Mouse (Mus musculus): ENCODE data around the gene Tlx2. TPM values are rescaled to one million over a fixed set of nuclear protein-coding genes. Genes with fewer than 3 reads are reported as not detected.

The Tlx2 gene
- polyA plus RNA-seq, 1 experiment = not detected

GRCm38 (mm10) chr6:83074979-83075378 lies 4.9 kb upstream of the Tlx2 start:
- Histone ChIP-seq H3K4me1 (ENCODE audit: control insufficient read depth, insufficient read depth, low read length) (peaks cover 2% of the 10 kb centered on the region; the same call in 1 of the 2 replicates), H3K27me3 (ENCODE audit: control insufficient read depth, insufficient read depth, low read length) (peaks cover 7% of the 10 kb centered on the region; the same call in 1 of the 2 replicates), H3K27ac (ENCODE audit: insufficient read depth, low read length) (no peak overlapping the region), H3K4me3 (replicated peaks; ENCODE audit: insufficient read depth, low read depth, low read length) (no peak overlapping the region)
- no peak for DNase-seq
- TF ChIP-seq CTCF (IDR thresholded peaks at IDR 0.05; ENCODE audit: borderline replicate concordance, insufficient read depth, low read depth, low read length) (no peak), POLR2A (IDR thresholded peaks at IDR 0.05; ENCODE audit: borderline replicate concordance, insufficient read depth, low read length) (no peak)
- 19% methylated on average over 2 of the region's 2 CpGs for WGBS

GRCm38 (mm10) chr6:83071220-83071619 lies 1.1 kb upstream of the Tlx2 start:
- TF ChIP-seq POLR2A (IDR thresholded peaks at IDR 0.05; ENCODE audit: borderline replicate concordance, insufficient read depth, low read length) (no peak), CTCF (IDR thresholded peaks at IDR 0.05; ENCODE audit: borderline replicate concordance, insufficient read depth, low read depth, low read length) (no peak)
- Histone ChIP-seq H3K27ac (ENCODE audit: insufficient read depth, low read length) (no peak overlapping the region), H3K27me3 (ENCODE audit: control insufficient read depth, insufficient read depth, low read length) (peaks cover 13% of the 10 kb centered on the region; the same call in 1 of the 2 replicates), H3K4me1 (ENCODE audit: control insufficient read depth, insufficient read depth, low read length) (no peaks in the 10 kb centered on the region), H3K4me3 (replicated peaks; ENCODE audit: insufficient read depth, low read depth, low read length) (no peak overlapping the region)
- WGBS = 1% methylated on average over 24 of the region's 24 CpGs
- no peak for DNase-seq

DNA sequence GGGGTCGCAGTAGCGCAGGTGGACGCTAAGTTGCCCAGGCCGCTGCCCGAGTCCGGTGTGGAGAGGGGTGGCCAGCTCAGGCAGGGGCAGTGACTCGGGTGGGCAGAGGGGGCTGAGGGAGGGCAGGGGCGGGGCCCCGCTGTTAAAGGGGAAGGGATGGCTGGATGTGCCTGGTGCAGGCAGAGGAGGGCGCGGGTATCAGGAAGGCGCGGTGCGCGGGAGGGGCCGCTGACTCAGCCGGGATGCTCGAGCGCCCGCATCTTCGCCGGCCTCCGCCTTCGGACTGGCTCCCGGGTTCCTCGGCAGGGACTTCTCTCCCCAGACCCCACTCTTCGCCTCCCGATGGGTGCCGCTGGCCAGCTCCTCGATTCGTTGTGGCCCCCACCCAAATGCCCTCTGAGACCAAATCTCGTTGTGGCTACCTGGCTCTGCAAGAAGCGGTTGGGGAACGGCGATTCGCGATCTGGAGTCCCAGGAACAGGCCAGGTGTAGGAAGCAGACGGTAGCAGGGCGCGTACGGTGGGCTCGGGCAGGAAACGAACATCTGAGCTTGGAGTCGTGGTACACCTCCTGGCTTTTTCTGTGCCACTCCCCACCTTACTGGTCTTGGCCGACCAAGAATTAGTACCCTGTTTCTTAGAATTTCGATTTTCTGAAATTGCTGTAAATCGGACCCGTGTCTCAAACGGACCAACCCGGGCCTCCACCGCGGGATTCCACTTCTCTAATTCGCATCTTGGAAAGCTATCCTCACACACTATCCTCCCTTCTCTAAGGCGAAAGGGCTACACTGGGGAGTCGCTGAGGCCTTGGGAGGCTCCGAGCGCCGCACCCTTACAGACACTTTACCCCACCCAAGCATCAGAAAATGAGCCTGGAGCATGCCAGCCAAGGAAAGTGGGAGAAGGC lies 472 bp upstream of the Tlx2 start:
- TF ChIP-seq POLR2A (IDR thresholded peaks at IDR 0.05; ENCODE audit: borderline replicate concordance, insufficient read depth, low read length) (no peak), CTCF (IDR thresholded peaks at IDR 0.05; ENCODE audit: borderline replicate concordance, insufficient read depth, low read depth, low read length) (no peak)
- DNase-seq = peak; percentile 37 to 74
- no peaks in the 10 kb centered on the region for H3K4me1 ChIP-seq (ENCODE audit: control insufficient read depth, insufficient read depth, low read length)
- H3K27ac ChIP-seq (ENCODE audit: insufficient read depth, low read length) = no peak overlapping the region
- peaks cover 13% of the 10 kb centered on the region; the same call in 1 of the 2 replicates for H3K27me3 ChIP-seq (ENCODE audit: control insufficient read depth, insufficient read depth, low read length)
- WGBS = 2% methylated on average over 53 of the region's 58 CpGs
- no peak overlapping the region for H3K4me3 ChIP-seq (replicated peaks; ENCODE audit: insufficient read depth, low read depth, low read length)

GRCm38 (mm10) chr6:83069488-83070246 lies 426 bp downstream of the Tlx2 start:
- TF ChIP-seq CTCF (IDR thresholded peaks at IDR 0.05; ENCODE audit: borderline replicate concordance, insufficient read depth, low read depth, low read length) (no peak), POLR2A (IDR thresholded peaks at IDR 0.05; ENCODE audit: borderline replicate concordance, insufficient read depth, low read length) (no peak)
- H3K4me1 ChIP-seq (ENCODE audit: control insufficient read depth, insufficient read depth, low read length) = no peaks in the 10 kb centered on the region
- under 1% methylated on average over 64 of the region's 69 CpGs for WGBS
- no peak overlapping the region for H3K27ac ChIP-seq (ENCODE audit: insufficient read depth, low read length)
- peak in 1 of 2 experiments; percentile 41 for DNase-seq
- peaks cover 13% of the 10 kb centered on the region; the same call in 1 of the 2 replicates for H3K27me3 ChIP-seq (ENCODE audit: control insufficient read depth, insufficient read depth, low read length)
- H3K4me3 ChIP-seq (replicated peaks; ENCODE audit: insufficient read depth, low read depth, low read length) = no peak overlapping the region

- no peak overlapping the region for H3K4me3 ChIP-seq (replicated peaks; ENCODE audit: insufficient read depth, low read depth, low read length)
- TF ChIP-seq POLR2A (IDR thresholded peaks at IDR 0.05; ENCODE audit: borderline replicate concordance, insufficient read depth, low read length) (no peak), CTCF (IDR thresholded peaks at IDR 0.05; ENCODE audit: borderline replicate concordance, insufficient read depth, low read depth, low read length) (no peak)
- H3K27me3 ChIP-seq (ENCODE audit: control insufficient read depth, insufficient read depth, low read length) = peaks cover 13% of the 10 kb centered on the region; the same call in 1 of the 2 replicates
- peak in 1 of 2 experiments; percentile 32 for DNase-seq
- H3K27ac ChIP-seq (ENCODE audit: insufficient read depth, low read length) = no peak overlapping the region
- WGBS = under 1% methylated on average over 81 of the region's 81 CpGs
- no peaks in the 10 kb centered on the region for H3K4me1 ChIP-seq (ENCODE audit: control insufficient read depth, insufficient read depth, low read length)
These were observed 1.2 kb downstream of the Tlx2 start for GRCm38 (mm10) chr6:83068706-83069487.

- Histone ChIP-seq H3K4me3 (replicated peaks; ENCODE audit: insufficient read depth, low read depth, low read length) (no peak overlapping the region), H3K4me1 (ENCODE audit: control insufficient read depth, insufficient read depth, low read length) (no peaks in the 10 kb centered on the region), H3K27me3 (ENCODE audit: control insufficient read depth, insufficient read depth, low read length) (peaks cover 14% of the 10 kb centered on the region; the same call in 1 of the 2 replicates), H3K27ac (ENCODE audit: insufficient read depth, low read length) (no peak overlapping the region)
- no peak for DNase-seq
- 14% methylated on average over 8 of the region's 8 CpGs for WGBS
- TF ChIP-seq POLR2A (IDR thresholded peaks at IDR 0.05; ENCODE audit: borderline replicate concordance, insufficient read depth, low read length) = no peak
- TF ChIP-seq CTCF (IDR thresholded peaks at IDR 0.05; ENCODE audit: borderline replicate concordance, insufficient read depth, low read depth, low read length) = no peak
These were observed 1.9 kb downstream of the Tlx2 start for GRCm38 (mm10) chr6:83068221-83068620.

DNA sequence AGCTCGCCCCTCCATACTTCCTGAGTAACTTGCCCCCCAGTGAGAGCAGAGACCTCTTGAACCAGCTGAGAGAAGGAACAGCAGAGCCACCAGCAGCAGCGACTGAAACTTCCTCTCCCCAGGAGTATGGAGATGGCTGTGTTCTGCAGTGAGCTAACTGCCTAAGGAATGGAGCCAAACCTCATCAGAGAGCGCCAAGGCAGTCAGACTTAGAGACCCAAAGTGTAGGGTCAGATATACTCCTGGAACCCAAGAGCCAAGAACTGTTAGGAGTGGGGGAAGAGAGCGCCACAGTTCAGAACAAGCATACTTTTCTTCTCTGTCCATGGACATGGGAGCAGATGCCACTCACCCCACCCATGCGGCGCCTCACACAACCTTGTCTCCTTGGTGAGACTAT lies 3.7 kb downstream of the Tlx2 start:
- Histone ChIP-seq H3K4me3 (replicated peaks; ENCODE audit: insufficient read depth, low read depth, low read length) (no peak overlapping the region), H3K27ac (ENCODE audit: insufficient read depth, low read length) (no peak overlapping the region), H3K27me3 (ENCODE audit: control insufficient read depth, insufficient read depth, low read length) (peaks cover 14% of the 10 kb centered on the region; the same call in 1 of the 2 replicates), H3K4me1 (ENCODE audit: control insufficient read depth, insufficient read depth, low read length) (no peaks in the 10 kb centered on the region)
- TF ChIP-seq CTCF (IDR thresholded peaks at IDR 0.05; ENCODE audit: borderline replicate concordance, insufficient read depth, low read depth, low read length) = no peak
- TF ChIP-seq POLR2A (IDR thresholded peaks at IDR 0.05; ENCODE audit: borderline replicate concordance, insufficient read depth, low read length) = no peak
- WGBS = 28% methylated on average over 6 of the region's 6 CpGs
- no peak for DNase-seq
